Mouse (Mus musculus): ENCODE measurements around the gene Slc12a1. TPM values are rescaled to one million over a fixed set of nuclear protein-coding genes. Genes with fewer than 3 reads are reported as not detected.

The Slc12a1 gene
- polyA plus RNA-seq, 1 experiment from 2014 or later, result not detected

- WGBS, result 90% methylated on average over 1 of the region's 1 CpGs
Measured at GRCm38 (mm10) chr2:125218566-125218965, 66.3 kb downstream of the Slc12a1 start.

DNA sequence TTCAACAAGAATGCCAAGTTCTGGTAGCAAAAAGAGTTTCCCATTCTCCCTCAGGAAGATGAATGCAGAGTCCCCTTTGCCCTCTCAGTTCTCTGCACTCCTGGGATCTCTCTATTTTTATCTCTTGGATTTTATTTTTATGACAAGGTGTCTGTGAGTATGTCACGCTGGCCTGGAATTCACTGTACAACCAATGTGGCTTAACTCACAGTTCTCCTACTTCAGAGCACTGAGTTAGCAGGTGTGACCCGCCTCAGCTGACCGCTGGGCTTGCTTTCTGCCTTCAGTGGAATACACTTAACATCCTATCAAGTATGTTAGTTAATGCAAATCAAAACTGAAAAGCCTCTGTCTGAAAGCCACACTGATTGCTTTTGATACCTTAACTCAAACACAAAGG is 67.0 kb downstream of the Slc12a1 start:
- Histone ChIP-seq H3K27ac (replicated peaks; ENCODE audit: low read depth, low read length) (no peak overlapping the region), H3K36me3 (ENCODE audit: control insufficient read depth, insufficient read depth, low read length) (no peaks in the 10 kb centered on the region), H3K9me3 (ENCODE audit: control insufficient read depth, low read length) (no peaks in the 10 kb centered on the region), H3K4me1 (ENCODE audit: control insufficient read depth, insufficient read depth, low read length) (no peaks in the 10 kb centered on the region), H3K4me3 (replicated peaks; ENCODE audit: low read depth, low read length) (no peak overlapping the region), H3K27me3 (ENCODE audit: control insufficient read depth, insufficient read depth, low read length) (no peaks in the 10 kb centered on the region), H3K4me2 (ENCODE audit: low read length) (no peak overlapping the region), H3K9ac (replicated peaks; ENCODE audit: low read length) (no peak overlapping the region)
- DNase-seq (no peak), ATAC-seq (ENCODE audit: low FRiP score, low TSS enrichment) (no peak)
- 85% methylated on average over 3 of the region's 3 CpGs for WGBS

More at GRCm38 (mm10) chr2:125218566-125218965, 66.3 kb downstream of the Slc12a1 start:
- Histone ChIP-seq H3K36me3 (ENCODE audit: control insufficient read depth, insufficient read depth, low read length) (no peaks in the 10 kb centered on the region), H3K9ac (replicated peaks; ENCODE audit: low read length) (no peak overlapping the region), H3K4me2 (ENCODE audit: low read length) (no peak overlapping the region), H3K4me3 (replicated peaks; ENCODE audit: low read depth, low read length) (no peak overlapping the region), H3K27me3 (ENCODE audit: control insufficient read depth, insufficient read depth, low read length) (no peaks in the 10 kb centered on the region), H3K27ac (replicated peaks; ENCODE audit: low read depth, low read length) (no peak overlapping the region), H3K9me3 (ENCODE audit: control insufficient read depth, low read length) (no peaks in the 10 kb centered on the region), H3K4me1 (ENCODE audit: control insufficient read depth, insufficient read depth, low read length) (no peaks in the 10 kb centered on the region)
- ATAC-seq (ENCODE audit: low FRiP score, low TSS enrichment), result no peak
- no peak for DNase-seq

GRCm38 (mm10) chr2:125221673-125222072 is 69.4 kb downstream of the Slc12a1 start:
- H3K27me3 ChIP-seq (ENCODE audit: control insufficient read depth, insufficient read depth, low read length), result no peaks in the 10 kb centered on the region
- H3K4me3 ChIP-seq (replicated peaks; ENCODE audit: low read depth, low read length), result no peak overlapping the region
- DNase-seq (no peak), ATAC-seq (ENCODE audit: low FRiP score, low TSS enrichment) (no peak)
- WGBS, result 83% methylated on average over 1 of the region's 1 CpGs
- no peak overlapping the region for H3K4me2 ChIP-seq (ENCODE audit: low read length)
- H3K9me3 ChIP-seq (ENCODE audit: control insufficient read depth, low read length), result no peaks in the 10 kb centered on the region
- no peak overlapping the region for H3K27ac ChIP-seq (replicated peaks; ENCODE audit: low read depth, low read length)
- no peaks in the 10 kb centered on the region for H3K36me3 ChIP-seq (ENCODE audit: control insufficient read depth, insufficient read depth, low read length)
- no peaks in the 10 kb centered on the region for H3K4me1 ChIP-seq (ENCODE audit: control insufficient read depth, insufficient read depth, low read length)
- no peak overlapping the region for H3K9ac ChIP-seq (replicated peaks; ENCODE audit: low read length)

- H3K4me2 ChIP-seq (ENCODE audit: low read length), result no peak overlapping the region
- no peak overlapping the region for H3K4me3 ChIP-seq (replicated peaks; ENCODE audit: low read depth, low read length)
- no peaks in the 10 kb centered on the region for H3K9me3 ChIP-seq (ENCODE audit: control insufficient read depth, low read length)
- H3K9ac ChIP-seq (replicated peaks; ENCODE audit: low read length), result no peak overlapping the region
- no peaks in the 10 kb centered on the region for H3K4me1 ChIP-seq (ENCODE audit: control insufficient read depth, insufficient read depth, low read length)
- no peaks in the 10 kb centered on the region for H3K27me3 ChIP-seq (ENCODE audit: control insufficient read depth, insufficient read depth, low read length)
- DNase-seq (no peak), ATAC-seq (ENCODE audit: low FRiP score, low TSS enrichment) (no peak)
- no peak overlapping the region for H3K27ac ChIP-seq (replicated peaks; ENCODE audit: low read depth, low read length)
- WGBS, result 82% methylated on average over 11 of the region's 11 CpGs
- H3K36me3 ChIP-seq (ENCODE audit: control insufficient read depth, insufficient read depth, low read length), result no peaks in the 10 kb centered on the region
Measured at GRCm38 (mm10) chr2:125228472-125229409, 76.4 kb downstream of the Slc12a1 start.

DNA sequence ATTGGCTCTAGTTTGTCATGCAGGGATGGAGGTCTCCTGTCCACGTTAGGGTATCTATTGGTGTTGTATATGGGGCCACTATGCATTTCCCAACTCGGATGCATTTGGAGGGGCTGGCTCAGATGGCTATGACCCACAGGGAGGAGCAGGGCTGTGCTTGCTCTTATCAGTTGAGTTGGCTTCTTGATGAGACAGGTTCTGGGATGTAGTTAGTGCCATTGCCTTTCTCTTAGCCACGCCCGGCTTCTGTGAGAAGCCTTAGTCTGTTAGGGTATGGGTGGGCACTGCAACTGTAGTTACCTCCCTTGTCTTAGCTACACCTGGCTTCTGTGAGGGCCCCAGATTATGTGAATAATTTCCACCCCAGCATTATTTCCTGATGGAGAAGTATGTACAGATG is 79.9 kb downstream of the Slc12a1 start:
- no peak overlapping the region for H3K27ac ChIP-seq (replicated peaks; ENCODE audit: low read depth, low read length)
- 87% methylated on average over 4 of the region's 4 CpGs for WGBS
- H3K9me3 ChIP-seq (ENCODE audit: control insufficient read depth, low read length), result no peaks in the 10 kb centered on the region
- no peaks in the 10 kb centered on the region for H3K36me3 ChIP-seq (ENCODE audit: control insufficient read depth, insufficient read depth, low read length)
- no peak overlapping the region for H3K9ac ChIP-seq (replicated peaks; ENCODE audit: low read length)
- DNase-seq, result no peak
- H3K4me2 ChIP-seq (ENCODE audit: low read length), result no peak overlapping the region
- H3K4me1 ChIP-seq (ENCODE audit: control insufficient read depth, insufficient read depth, low read length), result no peaks in the 10 kb centered on the region
- no peak overlapping the region for H3K4me3 ChIP-seq (replicated peaks; ENCODE audit: low read depth, low read length)
- ATAC-seq (ENCODE audit: low FRiP score, low TSS enrichment), result no peak
- no peaks in the 10 kb centered on the region for H3K27me3 ChIP-seq (ENCODE audit: control insufficient read depth, insufficient read depth, low read length)

GRCm38 (mm10) chr2:125233537-125233936 is 81.2 kb downstream of the Slc12a1 start:
- Histone ChIP-seq H3K4me3 (replicated peaks; ENCODE audit: low read depth, low read length) (no peak overlapping the region), H3K36me3 (ENCODE audit: control insufficient read depth, insufficient read depth, low read length) (no peaks in the 10 kb centered on the region), H3K4me2 (ENCODE audit: low read length) (no peak overlapping the region), H3K4me1 (ENCODE audit: control insufficient read depth, insufficient read depth, low read length) (no peaks in the 10 kb centered on the region), H3K9ac (replicated peaks; ENCODE audit: low read length) (no peak overlapping the region), H3K27ac (replicated peaks; ENCODE audit: low read depth, low read length) (no peak overlapping the region), H3K9me3 (ENCODE audit: control insufficient read depth, low read length) (no peaks in the 10 kb centered on the region), H3K27me3 (ENCODE audit: control insufficient read depth, insufficient read depth, low read length) (no peaks in the 10 kb centered on the region)
- DNase-seq, result no peak
- no peak for ATAC-seq (ENCODE audit: low FRiP score, low TSS enrichment)
- 90% methylated on average over 2 of the region's 2 CpGs for WGBS

DNA sequence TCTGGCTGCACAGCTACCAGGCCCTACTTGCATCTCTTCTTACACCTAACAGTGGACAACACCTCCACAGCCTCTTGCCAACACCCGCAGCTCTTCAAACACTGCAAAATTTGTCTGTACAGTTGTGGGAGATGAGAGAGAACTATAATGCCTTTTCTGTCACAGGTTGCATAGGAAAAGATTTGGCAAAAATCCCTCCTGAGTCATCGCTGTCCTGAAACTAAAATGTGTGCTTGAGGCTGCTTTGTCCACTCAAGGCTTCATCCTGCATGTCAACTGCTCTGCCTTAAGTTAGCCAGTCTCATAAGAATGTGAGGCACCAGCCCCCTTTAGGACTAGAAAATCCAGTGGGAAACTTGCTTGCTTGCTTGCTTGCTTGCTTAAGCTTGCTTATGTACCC is 81.7 kb downstream of the Slc12a1 start:
- Histone ChIP-seq H3K4me3 (replicated peaks; ENCODE audit: low read depth, low read length) (no peak overlapping the region), H3K4me1 (ENCODE audit: control insufficient read depth, insufficient read depth, low read length) (no peaks in the 10 kb centered on the region), H3K9me3 (ENCODE audit: control insufficient read depth, low read length) (no peaks in the 10 kb centered on the region), H3K27me3 (ENCODE audit: control insufficient read depth, insufficient read depth, low read length) (no peaks in the 10 kb centered on the region), H3K4me2 (ENCODE audit: low read length) (no peak overlapping the region), H3K36me3 (ENCODE audit: control insufficient read depth, insufficient read depth, low read length) (no peaks in the 10 kb centered on the region), H3K27ac (replicated peaks; ENCODE audit: low read depth, low read length) (no peak overlapping the region), H3K9ac (replicated peaks; ENCODE audit: low read length) (no peak overlapping the region)
- ATAC-seq (ENCODE audit: low FRiP score, low TSS enrichment) (no peak), DNase-seq (no peak)
- 93% methylated on average over 2 of the region's 2 CpGs for WGBS

DNA sequence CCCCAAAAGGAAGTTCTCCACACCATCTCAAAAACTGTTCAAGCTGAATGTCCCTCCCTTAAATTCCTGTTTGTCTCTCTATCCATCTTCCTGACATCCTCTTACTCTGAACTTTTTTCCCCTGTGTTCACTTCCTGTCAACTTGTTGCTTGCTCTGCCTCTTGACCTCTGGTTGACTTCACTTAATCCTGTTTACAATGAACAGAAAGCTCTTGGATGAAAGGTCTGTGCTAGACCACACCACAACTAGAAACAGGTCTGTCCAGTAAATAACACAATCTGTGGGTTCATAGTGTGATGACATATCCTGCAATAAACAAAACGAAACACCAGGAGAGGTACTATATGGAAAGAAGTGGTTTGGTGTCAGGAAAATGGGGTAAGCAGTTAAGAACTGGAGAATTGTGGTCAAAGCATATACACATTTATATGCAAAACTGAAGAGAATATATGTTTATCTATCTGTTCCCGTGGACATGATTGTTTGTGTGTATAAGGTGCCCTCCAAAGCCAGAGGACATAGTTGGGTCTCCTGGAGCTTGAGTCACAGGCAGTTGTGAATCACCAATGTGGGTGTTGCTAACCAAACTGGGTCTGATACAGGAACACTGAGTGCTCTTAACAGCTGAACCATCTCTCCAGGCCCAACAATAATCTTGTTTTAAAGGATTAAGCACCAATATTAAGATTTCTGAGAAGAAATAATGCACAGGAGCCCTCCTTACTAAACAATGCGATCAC is 93.4 kb downstream of the Slc12a1 start:
- H3K36me3 ChIP-seq (ENCODE audit: control insufficient read depth, insufficient read depth, low read length), result 0 out of 2 replicates have a peak, but pooled peaks cover 4% of the 10 kb centered on the region
- no peak overlapping the region for H3K4me2 ChIP-seq (ENCODE audit: low read length)
- peaks cover 10% of the 10 kb centered on the region for H3K4me1 ChIP-seq (ENCODE audit: control insufficient read depth, insufficient read depth, low read length)
- no peak overlapping the region for H3K4me3 ChIP-seq (replicated peaks; ENCODE audit: low read depth, low read length)
- H3K27me3 ChIP-seq (ENCODE audit: control insufficient read depth, insufficient read depth, low read length), result no peaks in the 10 kb centered on the region
- ATAC-seq (ENCODE audit: low FRiP score, low TSS enrichment) (no peak), DNase-seq (no peak)
- H3K9ac ChIP-seq (replicated peaks; ENCODE audit: low read length), result no peak overlapping the region
- no peak overlapping the region for H3K27ac ChIP-seq (replicated peaks; ENCODE audit: low read depth, low read length)
- H3K9me3 ChIP-seq (ENCODE audit: control insufficient read depth, low read length), result no peaks in the 10 kb centered on the region
- WGBS, result 95% methylated on average over 3 of the region's 3 CpGs

Measured in midbrain, embryonic 14.5 days (tissue).